Mouse (Mus musculus): ENCODE results near the gene Nup210. TPM values are rescaled to one million over a fixed set of nuclear protein-coding genes. Genes with fewer than 3 reads are reported as not detected.

Gene Nup210
- 16.3 and 28.1 TPM in 2 replicates for polyA plus RNA-seq (2012; rRNA removed; ENCODE audit: low replicate concordance)

DNA sequence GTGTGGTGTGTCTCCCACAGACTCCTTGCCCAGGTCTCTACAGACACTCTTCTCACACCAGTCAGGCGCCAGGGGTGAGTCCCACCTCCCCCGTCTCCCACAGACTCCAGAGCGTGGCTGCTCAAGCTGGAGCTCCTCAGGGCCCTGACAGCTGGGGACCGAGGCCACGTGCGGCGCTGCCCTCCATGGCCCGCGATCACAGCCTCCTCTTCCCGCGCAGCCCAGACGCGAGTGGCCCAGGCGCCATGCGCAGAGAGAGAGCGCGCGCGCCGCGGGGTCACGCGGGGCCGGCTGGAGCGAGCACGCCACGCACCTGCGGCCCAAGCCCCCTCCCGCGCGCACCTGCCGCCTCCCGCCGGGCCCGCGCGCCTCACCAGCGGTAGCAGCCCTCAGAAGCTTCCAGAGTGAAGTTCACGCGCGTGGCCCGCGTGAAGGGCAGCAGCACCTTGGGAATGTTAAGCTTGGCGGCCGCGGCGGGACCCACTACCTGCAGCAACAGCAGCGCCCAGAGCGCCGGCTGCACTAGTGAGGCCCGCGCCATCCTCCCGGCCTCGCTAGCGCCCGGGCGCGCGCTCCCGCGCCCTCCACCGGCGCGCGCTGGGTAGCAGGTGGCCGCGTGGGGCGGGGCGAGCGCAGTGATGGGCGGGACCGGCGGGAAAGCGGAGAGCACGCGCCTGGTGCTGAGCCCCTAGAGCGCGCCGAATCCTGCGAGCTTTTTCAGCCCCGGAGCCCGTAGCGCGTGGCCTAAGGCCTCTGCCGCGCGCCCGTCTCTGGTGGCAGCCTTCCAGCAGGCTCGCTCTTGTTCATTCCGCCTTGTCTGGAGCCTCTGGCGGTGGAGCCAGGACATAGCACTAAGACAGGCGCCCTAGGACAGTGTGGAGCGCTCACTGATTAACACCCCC is at the start of gene Nup210:
TSS of gene Nup210 (minus strand) at position 586 of the 902 bp plus-strand sequence.

GRCm38 (mm10) chr6:91156554-91157236 is 40.1 kb upstream of the Nup210 start, which contains the start of gene Hdac11:
TSS of gene Hdac11 (plus strand) at chr6:91156665.

GRCm38 (mm10) chr6:90988648-90989317 is 127.8 kb downstream of the Nup210 start, which contains the start of gene Iqsec1:
TSS of gene Iqsec1 (minus strand) at chr6:90988685.

Other genes with a start within 250 kb of the Nup210 start
- 33.4 and 38.3 TPM in 2 replicates for gene Iqsec1, start 128.1 kb downstream of the Nup210 start, polyA plus RNA-seq (2012; rRNA removed; ENCODE audit: low replicate concordance)
- 29.2 and 30.8 TPM in 2 replicates for gene Hdac11, start 39.8 kb upstream of the Nup210 start, polyA plus RNA-seq (2012; rRNA removed; ENCODE audit: low replicate concordance)
- 15.9 and 21.1 TPM in 2 replicates for gene Fbln2, start 95.6 kb upstream of the Nup210 start, polyA plus RNA-seq (2012; rRNA removed; ENCODE audit: low replicate concordance)